22 mouse cellular contexts compared by ENCODE assay signal in the genomic region with DNA sequence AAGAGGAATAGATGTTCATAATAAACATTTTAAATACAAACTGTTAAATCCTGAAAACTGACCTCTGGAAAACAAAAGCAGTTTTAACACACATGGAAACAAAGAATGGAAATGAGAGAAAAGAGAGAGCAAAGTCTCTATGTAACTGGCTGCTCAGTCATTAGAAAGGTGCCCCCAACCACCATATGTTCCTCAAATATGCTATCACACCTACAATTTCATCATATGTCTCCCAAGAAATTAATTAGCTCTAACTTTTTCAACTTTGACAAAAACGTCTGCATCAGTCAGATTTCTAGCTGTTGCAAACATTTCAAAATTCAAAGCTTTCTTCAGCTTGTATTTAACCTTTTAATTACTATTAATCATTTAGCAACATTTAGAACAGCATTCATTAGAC. TPM values are rescaled to one million over a fixed set of nuclear protein-coding genes. Genes with fewer than 3 reads are reported as not detected.
A peak's percentile ranks its signal among the peaks of the same experiment; 100 is the strongest.
DNase-seq lines count a peak whose midpoint lies in the region; ATAC-seq and TF ChIP-seq lines count a peak whose summit lies in the region.
"Had no signal": no experiment of that assay in that cellular context is flagged by ENCODE, and none has a peak within 500 bp of the region (broad histone marks: within the 10 kb centered on the region; RNA-seq: fewer than 3 reads in every experiment).

No protein-coding gene starts in this region.

- no peak overlapping the region for H3K9ac ChIP-seq in forebrain, embryonic 13.5 days
- no peak overlapping the region for H3K9ac ChIP-seq in forebrain, embryonic 14.5 days (ENCODE audit: low read length)
- H3K9ac ChIP-seq in forebrain, embryonic 12.5 days = no peak overlapping the region

- no peaks in the 10 kb centered on the region for H3K36me3 ChIP-seq in forebrain, embryonic 13.5 days (ENCODE audit: poor library complexity, severe bottlenecking)
- no peaks in the 10 kb centered on the region for H3K36me3 ChIP-seq in forebrain, embryonic 10.5 days (replicated peaks)
- no peaks in the 10 kb centered on the region for H3K36me3 ChIP-seq in forebrain, embryonic 14.5 days (ENCODE audit: control insufficient read depth, insufficient read depth, low read length)
- no peaks in the 10 kb centered on the region for H3K36me3 ChIP-seq in forebrain, embryonic 12.5 days (replicated peaks)
- H3K36me3 ChIP-seq: G1E had no signal

- no peak overlapping the region for H3K4me3 ChIP-seq in forebrain, embryonic 13.5 days
- H3K4me3 ChIP-seq in forebrain, embryonic 10.5 days = no peak overlapping the region
- no peak overlapping the region for H3K4me3 ChIP-seq in forebrain, embryonic 14.5 days (ENCODE audit: low read depth, low read length)
- H3K4me3 ChIP-seq in forebrain, embryonic 12.5 days (replicated peaks) = no peak overlapping the region

- 0 out of 2 replicates have a peak, but pooled peaks have one; percentile 61 for ATAC-seq in forebrain, embryonic 13.5 days
- ATAC-seq in forebrain, embryonic 14.5 days = peak; percentile 65; the same call in 1 of the 2 replicates
- ATAC-seq in forebrain, embryonic 12.5 days (ENCODE audit: low FRiP score) = no peak
- ATAC-seq in megakaryocyte progenitor cell, adult 5-6 weeks (replicated peaks; ENCODE audit: poor library complexity) = no peak
- ATAC-seq: activated CD4-positive, CD25-positive, alpha-beta regulatory T cell, adult 4 months; CD4-positive, CD25-positive, alpha-beta regulatory T cell, adult 4 months; Patski had no signal

- H3K9me3 ChIP-seq in forebrain, embryonic 13.5 days (replicated peaks) = no peaks in the 10 kb centered on the region
- no peaks in the 10 kb centered on the region for H3K9me3 ChIP-seq in forebrain, embryonic 10.5 days
- H3K9me3 ChIP-seq in forebrain, embryonic 14.5 days (replicated peaks; ENCODE audit: control insufficient read depth, low read length) = no peaks in the 10 kb centered on the region
- H3K9me3 ChIP-seq in forebrain, embryonic 12.5 days = no peaks in the 10 kb centered on the region
- H3K9me3 ChIP-seq: G1E had no signal

- no peaks in the 10 kb centered on the region for H3K27me3 ChIP-seq in forebrain, embryonic 13.5 days
- H3K27me3 ChIP-seq in forebrain, embryonic 10.5 days (ENCODE audit: poor library complexity, severe bottlenecking) = no peaks in the 10 kb centered on the region
- H3K27me3 ChIP-seq in forebrain, embryonic 14.5 days (replicated peaks; ENCODE audit: control insufficient read depth, insufficient read depth, low read length) = no peaks in the 10 kb centered on the region
- H3K27me3 ChIP-seq in forebrain, embryonic 12.5 days = no peaks in the 10 kb centered on the region
- H3K27me3 ChIP-seq: CH12.LX, Patski had no signal

- TF ChIP-seq CTCF in brain, embryonic 14.5 days (IDR thresholded peaks at IDR 0.05; ENCODE audit: borderline replicate concordance, extremely low read depth, insufficient read depth, insufficient read length) = no peak

- no peak overlapping the region for H3K27ac ChIP-seq in forebrain, embryonic 13.5 days
- H3K27ac ChIP-seq in forebrain, embryonic 10.5 days = no peak overlapping the region
- H3K27ac ChIP-seq in forebrain, embryonic 14.5 days (ENCODE audit: low read depth, low read length) = no peak overlapping the region
- H3K27ac ChIP-seq in forebrain, embryonic 12.5 days = no peak overlapping the region

- peaks cover 16% of the 10 kb centered on the region; the same call in 1 of the 2 replicates for H3K4me1 ChIP-seq in forebrain, embryonic 13.5 days
- H3K4me1 ChIP-seq in forebrain, embryonic 10.5 days = peaks cover 11% of the 10 kb centered on the region
- peaks cover 5% of the 10 kb centered on the region for H3K4me1 ChIP-seq in forebrain, embryonic 14.5 days (ENCODE audit: control insufficient read depth, insufficient read depth, low read length)
- peaks cover 8% of the 10 kb centered on the region for H3K4me1 ChIP-seq in forebrain, embryonic 12.5 days

- no peak for DNase-seq in forebrain, embryonic 10.5 days (ENCODE audit: extremely low spot score, low spot score)
- DNase-seq in forebrain, embryonic 14.5 days (ENCODE audit: low spot score) = peak; percentile 67
- peak; percentile 78 for DNase-seq in brain, embryonic 14.5 days (ENCODE audit: low read depth)
- DNase-seq: adrenal gland, adult 2 months; adrenal gland, adult 8-10 months; adrenal gland, postnatal 10 days; adrenal gland, postnatal 14 days; adrenal gland, postnatal 25 days; adrenal gland, postnatal 36 days; B cell, adult 2 months; cerebellum, adult 11 months; cerebellum, adult 11-12 months; cerebellum, adult 18-20 months; cerebellum, adult 2 months had no signal

- WGBS in forebrain, embryonic 13.5 days = 57% methylated on average over 1 of the region's 1 CpGs
- 77% methylated on average over 1 of the region's 1 CpGs for WGBS in forebrain, embryonic 10.5 days
- 35% methylated on average over 1 of the region's 1 CpGs for WGBS in forebrain, embryonic 14.5 days
- whole genome bisulfite sequencing in forebrain, embryonic 12.5 days = 60% methylated on average over 1 of the region's 1 CpGs

- no peak for TF ChIP-seq POLR2A in brain, embryonic 14.5 days (IDR thresholded peaks at IDR 0.05; ENCODE audit: borderline replicate concordance, extremely low read depth, insufficient read depth, insufficient read length, poor library complexity, severe bottlenecking)

- H3K4me2 ChIP-seq in forebrain, embryonic 13.5 days = no peak overlapping the region
- no peak overlapping the region for H3K4me2 ChIP-seq in forebrain, embryonic 14.5 days (ENCODE audit: low read length)
- H3K4me2 ChIP-seq in forebrain, embryonic 12.5 days = no peak overlapping the region

RNA-seq across cellular contexts. Expression of a gene that starts 59.0 kb away (rescaled TPM):
- polyA plus RNA-seq in forebrain, embryonic 13.5 days (2015; fragmentation: Nextera tagmentation; extraction: Ambion mirVana) = 24.8 and 25.1 TPM in 2 replicates
- 11.4 TPM in 2 replicates for polyA plus RNA-seq in forebrain, embryonic 10.5 days (2016; fragmentation: Nextera tagmentation; extraction: Ambion mirVana)
- polyA plus RNA-seq in forebrain, embryonic 14.5 days (2014; fragmentation: Nextera tagmentation; extraction: Ambion mirVana) = 38.8 and 39.0 TPM in 2 replicates
- polyA plus RNA-seq in forebrain, embryonic 12.5 days (2016; fragmentation: Nextera tagmentation; extraction: Ambion mirVana) = 24.5 and 28.0 TPM in 2 replicates
- 34.4 and 55.5 TPM in 2 replicates for polyA plus RNA-seq in brain, embryonic 14.5 days (2012; rRNA removed)
- total RNA-seq in megakaryocyte progenitor cell, adult 5-6 weeks (2015) = 35.5 and 39.3 TPM in 2 replicates
- 48.1 and 49.0 TPM in 2 replicates for total RNA-seq in megakaryocyte progenitor cell, adult 5-6 weeks (2017)
- polyA plus RNA-seq: G1E had no signal

Comparison
In these comparisons a context has a peak if more than half of its experiments do, and no peak if none do; other contexts are left out.
1. ATAC-seq: peak in forebrain, embryonic 13.5 days (single experiment) and forebrain, embryonic 14.5 days (single experiment); none in forebrain, embryonic 12.5 days (single experiment) and megakaryocyte progenitor cell, adult 5-6 weeks (single experiment).